Mouse (Mus musculus) myocyte (in vitro differentiated cells): ENCODE measurements around the gene F830045P16Rik. TPM values are rescaled to one million over a fixed set of nuclear protein-coding genes. Genes with fewer than 3 reads are reported as not detected.

Source experiments
- H3K27me3 ChIP-seq: one replicate; pipeline ENCODE4 v1.6.1; 2011; ENCODE audit not compliant: control insufficient read depth, insufficient read depth, insufficient read length
- H3K36me3 ChIP-seq: one replicate; pipeline ENCODE4 v1.6.1; 2011; ENCODE audit not compliant: control insufficient read depth, insufficient read depth
- H3K4me2 ChIP-seq: one replicate; pipeline ENCODE4 v1.6.1; 2011; ENCODE audit warnings: low read depth, control low read depth
- H3K4me3 ChIP-seq: one replicate; pipeline ENCODE4 v1.5.1; 2011; ENCODE audit warnings: mild to moderate bottlenecking, control low read depth, moderate library complexity
- H3K79me2 ChIP-seq: one replicate; pipeline ENCODE4 v1.6.1; 2011; ENCODE audit not compliant: control insufficient read depth, insufficient read depth
- H3ac ChIP-seq: one replicate; pipeline ENCODE4 v1.6.1; 2011; ENCODE audit not compliant: control insufficient read depth, insufficient read length
- CEBPB ChIP-seq: IDR thresholded peaks from 2 replicates; pipeline ENCODE4 v1.6.1; 2011; ENCODE audit warnings: mild to moderate bottlenecking, moderate library complexity; ENCODE audit not compliant: poor library complexity, insufficient read depth, severe bottlenecking
- E2F4 ChIP-seq: IDR thresholded peaks from one replicate; pipeline ENCODE4 v1.6.1; 2011; ENCODE audit warnings: mild to moderate bottlenecking, control low read depth, moderate library complexity; ENCODE audit not compliant: insufficient read depth
- MAX ChIP-seq: IDR thresholded peaks from one replicate; pipeline ENCODE4 v1.6.1; 2011; ENCODE audit warnings: low read depth, mild to moderate bottlenecking, control low read depth
- MYOD1 ChIP-seq, 3 experiments: IDR thresholded peaks; one replicate each; pipeline ENCODE4 v1.6.1; 2011; ENCODE audit warnings: control low read depth in 2 of 3, low read depth in 2 of 3, mild to moderate bottlenecking in 2 of 3, moderate library complexity in 1 of 3; ENCODE audit not compliant: insufficient read length in 2 of 3, control insufficient read depth in 1 of 3
- MYOG ChIP-seq, 3 experiments: IDR thresholded peaks; one replicate each; pipeline ENCODE4 v1.6.1; 2011; ENCODE audit warnings: control low read depth in 2 of 3, low read depth in 2 of 3, mild to moderate bottlenecking in 2 of 3; ENCODE audit not compliant: insufficient read length in 2 of 3, control insufficient read depth in 1 of 3, insufficient read depth in 1 of 3
- POLR2A ChIP-seq: IDR thresholded peaks from one replicate; pipeline ENCODE4 v1.6.1; 2011; ENCODE audit warnings: low read depth, mild to moderate bottlenecking, control low read depth, moderate library complexity; ENCODE audit not compliant: insufficient read length
- POLR2AphosphoS2 ChIP-seq: IDR thresholded peaks from one replicate; pipeline ENCODE4 v1.6.1; 2011; ENCODE audit warnings: low read depth, control low read depth; ENCODE audit not compliant: insufficient read length
- REST ChIP-seq: IDR thresholded peaks from one replicate; pipeline ENCODE4 v1.6.1; 2011; ENCODE audit warnings: mild to moderate bottlenecking, control low read depth, moderate library complexity; ENCODE audit not compliant: insufficient read depth, insufficient read length
- SRF ChIP-seq: IDR thresholded peaks from one replicate; pipeline ENCODE4 v1.6.1; 2011; ENCODE audit warnings: low read depth; ENCODE audit not compliant: control insufficient read depth, insufficient read length
- TCF12 ChIP-seq: IDR thresholded peaks from one replicate; pipeline ENCODE4 v1.6.1; 2011; ENCODE audit warnings: mild to moderate bottlenecking, control low read depth; ENCODE audit not compliant: poor library complexity, insufficient read depth, severe bottlenecking
- TCF3 ChIP-seq: IDR thresholded peaks from one replicate; pipeline ENCODE4 v1.6.1; 2011; ENCODE audit warnings: low read depth, control low read depth; ENCODE audit not compliant: insufficient read length
- USF1 ChIP-seq: IDR thresholded peaks from one replicate; pipeline ENCODE4 v1.6.1; 2011; ENCODE audit warnings: low read depth, mild to moderate bottlenecking, control low read depth, moderate library complexity
- polyA plus RNA-seq: library from polyadenylated mRNA; unstranded; fragments of >200 nt; fragmentation: generic; extraction: Trizol; gene quantifications from one replicate; pipeline ENCODE4 v1.2.1, GENCODE M21; 2012; ENCODE audit warnings: missing spikeins

Gene F830045P16Rik
- polyA plus RNA-seq, 1 experiment: not detected

GRCm38 (mm10) chr2:129558875-129559219 is 22.4 kb upstream of the F830045P16Rik start:
- Histone ChIP-seq H3K79me2 (no peaks in the 10 kb centered on the region), H3K4me2 (peak overlapping the region; percentile 55), H3ac (no peak overlapping the region), H3K4me3 (no peak overlapping the region), H3K27me3 (no peaks in the 10 kb centered on the region), H3K36me3 (no peaks in the 10 kb centered on the region)
- TF ChIP-seq MYOG (IDR thresholded peaks at IDR 0.05; ENCODE audit: control insufficient read depth in 1 of 3, insufficient read depth in 1 of 3, insufficient read length in 2 of 3, low read depth in 2 of 3) (no peak), CEBPB (no peak), USF1 (no peak)

GRCm38 (mm10) chr2:129558008-129558874 is 21.8 kb upstream of the F830045P16Rik start:
- Histone ChIP-seq H3K79me2 (no peaks in the 10 kb centered on the region), H3K27me3 (no peaks in the 10 kb centered on the region), H3K4me2 (peak overlapping the region; percentile 55), H3ac (no peak overlapping the region), H3K4me3 (no peak overlapping the region), H3K36me3 (no peaks in the 10 kb centered on the region)
- TF ChIP-seq CEBPB (peak; percentile 62; the same call in 1 of the 2 replicates), SRF (no peak)

GRCm38 (mm10) chr2:129556081-129556480 is 19.7 kb upstream of the F830045P16Rik start:
- Histone ChIP-seq H3K79me2 (no peaks in the 10 kb centered on the region), H3K36me3 (no peaks in the 10 kb centered on the region), H3K4me3 (no peak overlapping the region), H3K27me3 (no peaks in the 10 kb centered on the region), H3K4me2 (no peak overlapping the region), H3ac (no peak overlapping the region)
- no peak for TF ChIP-seq MAX
- no peak for TF ChIP-seq E2F4
- TF ChIP-seq CEBPB: no peak
- no peak for TF ChIP-seq TCF12
- no peak for TF ChIP-seq SRF
- TF ChIP-seq POLR2A: no peak
- TF ChIP-seq MYOD1 (IDR thresholded peaks at IDR 0.05; ENCODE audit: control insufficient read depth in 1 of 3, insufficient read length in 2 of 3, low read depth in 2 of 3): no peak
- no peak for TF ChIP-seq TCF3
- TF ChIP-seq MYOG (IDR thresholded peaks at IDR 0.05; ENCODE audit: control insufficient read depth in 1 of 3, insufficient read depth in 1 of 3, insufficient read length in 2 of 3, low read depth in 2 of 3): no peak

- Histone ChIP-seq H3K4me2 (no peak overlapping the region), H3K27me3 (no peaks in the 10 kb centered on the region), H3ac (no peak overlapping the region), H3K4me3 (no peak overlapping the region), H3K79me2 (no peaks in the 10 kb centered on the region), H3K36me3 (no peaks in the 10 kb centered on the region)
- TF ChIP-seq USF1: no peak
- TF ChIP-seq TCF3: no peak
- no peak for TF ChIP-seq POLR2AphosphoS2
- no peak for TF ChIP-seq MYOD1 (IDR thresholded peaks at IDR 0.05; ENCODE audit: control insufficient read depth in 1 of 3, insufficient read length in 2 of 3, low read depth in 2 of 3)
- TF ChIP-seq E2F4: no peak
- no peak for TF ChIP-seq POLR2A
- TF ChIP-seq CEBPB: no peak
- TF ChIP-seq TCF12: no peak
Measured at GRCm38 (mm10) chr2:129550781-129551180, 14.4 kb upstream of the F830045P16Rik start.

- H3K4me3 ChIP-seq: no peak overlapping the region
- no peak overlapping the region for H3K4me2 ChIP-seq
- TF ChIP-seq MYOD1 (IDR thresholded peaks at IDR 0.05; ENCODE audit: control insufficient read depth in 1 of 3, insufficient read length in 2 of 3, low read depth in 2 of 3) (peak in 1 of 3 experiments; percentile 26), POLR2AphosphoS2 (no peak), MYOG (IDR thresholded peaks at IDR 0.05; ENCODE audit: control insufficient read depth in 1 of 3, insufficient read depth in 1 of 3, insufficient read length in 2 of 3, low read depth in 2 of 3) (peak in 1 of 3 experiments; percentile 40)
- no peaks in the 10 kb centered on the region for H3K27me3 ChIP-seq
- H3K36me3 ChIP-seq: no peaks in the 10 kb centered on the region
- no peak overlapping the region for H3ac ChIP-seq
- no peaks in the 10 kb centered on the region for H3K79me2 ChIP-seq
Measured at GRCm38 (mm10) chr2:129549537-129550135, 13.2 kb upstream of the F830045P16Rik start.

- no peak overlapping the region for H3K4me3 ChIP-seq
- H3K4me2 ChIP-seq: no peak overlapping the region
- no peaks in the 10 kb centered on the region for H3K36me3 ChIP-seq
- H3K79me2 ChIP-seq: no peaks in the 10 kb centered on the region
- H3ac ChIP-seq: no peak overlapping the region
- TF ChIP-seq MYOD1 (IDR thresholded peaks at IDR 0.05; ENCODE audit: control insufficient read depth in 1 of 3, insufficient read length in 2 of 3, low read depth in 2 of 3) (no peak), POLR2AphosphoS2 (no peak), REST (no peak), MYOG (IDR thresholded peaks at IDR 0.05; ENCODE audit: control insufficient read depth in 1 of 3, insufficient read depth in 1 of 3, insufficient read length in 2 of 3, low read depth in 2 of 3) (no peak), CEBPB (no peak), E2F4 (no peak), TCF12 (no peak), MAX (no peak), TCF3 (no peak), SRF (no peak), POLR2A (no peak), USF1 (no peak)
- no peaks in the 10 kb centered on the region for H3K27me3 ChIP-seq
Measured at GRCm38 (mm10) chr2:129546772-129547171, 10.4 kb upstream of the F830045P16Rik start.
